Mouse (Mus musculus) hindbrain, embryonic 16.5 days (tissue): ENCODE data around the gene Rps27l. TPM values are rescaled to one million over a fixed set of nuclear protein-coding genes. Genes with fewer than 3 reads are reported as not detected.

Experiments
- ATAC-seq: fragments of 200-750 bp; cut with Nextera tagmentation; 2 replicates; pipeline ENCODE4 v1.8.0; 2017; ENCODE audit warnings: moderate TSS enrichment, moderate library complexity
- H3K27ac ChIP-seq: fragments of 300-500 bp; sonication (generic); 2 replicates; pipeline ENCODE4 v1.5.1; 2014; ENCODE audit warnings: low read depth, mild to moderate bottlenecking, control low read depth, low read length, moderate library complexity
- H3K27me3 ChIP-seq: fragments of 300-500 bp; sonication (generic); replicated peaks from 2 replicates; pipeline ENCODE4 v1.6.1; 2014; ENCODE audit warnings: low read length; ENCODE audit not compliant: control insufficient read depth, insufficient read depth
- H3K36me3 ChIP-seq: fragments of 300-500 bp; sonication (generic); 2 replicates; pipeline ENCODE4 v1.6.1; 2014; ENCODE audit warnings: mild to moderate bottlenecking, low read length, moderate library complexity, mixed read lengths; ENCODE audit not compliant: control insufficient read depth, insufficient read depth
- H3K4me1 ChIP-seq: fragments of 300-500 bp; sonication (generic); 2 replicates; pipeline ENCODE4 v1.6.1; 2014; ENCODE audit warnings: low read depth, low read length; ENCODE audit not compliant: control insufficient read depth, insufficient read depth
- H3K4me2 ChIP-seq: fragments of 300-500 bp; sonication (generic); 2 replicates; pipeline ENCODE4 v1.6.1; 2014; ENCODE audit warnings: mild to moderate bottlenecking, low read length, control low read depth, moderate library complexity
- H3K4me3 ChIP-seq: fragments of 300-500 bp; sonication (generic); 2 replicates; pipeline ENCODE4 v1.5.1; 2014; ENCODE audit warnings: mild to moderate bottlenecking, low read length, control low read depth, moderate library complexity
- H3K9ac ChIP-seq: fragments of 300-500 bp; sonication (generic); 2 replicates; pipeline ENCODE4 v1.6.1; 2014; ENCODE audit warnings: low read depth, mild to moderate bottlenecking, control low read depth, low read length, moderate library complexity
- H3K9me3 ChIP-seq: fragments of 300-500 bp; sonication (generic); 2 replicates; pipeline ENCODE4 v1.6.1; 2014; ENCODE audit warnings: mild to moderate bottlenecking, low read length, moderate library complexity; ENCODE audit not compliant: control insufficient read depth
- WGBS: fragments of 180-500 bp; shearing (Covaris S2); extraction: QIAGEN DNeasy Blood & Tissue Kit; methylation state at CpG from one replicate; pipeline ENCODE4 v1.1.7; 2014; 5-methylcytosine and 5-hydroxymethylcytosine counted together
- polyA plus RNA-seq: library from polyadenylated mRNA; unstranded; fragments of >200 nt; fragmentation: Nextera tagmentation; extraction: Ambion mirVana; gene quantifications from 2 replicates; pipeline ENCODE4 v1.2.1, GENCODE M21; 2015

Rps27l gene
- polyA plus RNA-seq, 1 experiment from 2014 or later = 212 TPM

DNA sequence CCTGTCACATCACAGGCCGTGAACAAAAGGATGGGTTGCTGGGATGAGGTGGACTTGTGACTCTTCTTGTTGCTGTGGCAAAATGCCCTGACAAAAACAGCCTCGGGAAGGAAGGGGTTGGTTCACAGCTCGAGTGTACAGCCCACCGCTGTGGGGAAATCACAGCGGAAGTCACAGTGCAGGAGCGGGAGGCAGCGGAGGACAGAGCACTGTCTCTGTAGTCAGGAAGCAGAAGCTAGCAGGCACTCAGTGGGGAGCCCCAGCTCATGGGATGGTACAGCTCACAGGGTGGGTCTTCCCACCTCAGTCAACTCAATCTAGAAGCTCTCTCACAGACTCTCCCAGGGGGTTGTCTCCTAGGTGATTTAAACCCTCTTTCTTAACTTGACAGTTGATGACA lies 39.5 kb downstream of the Rps27l start:
- no peaks in the 10 kb centered on the region for H3K27me3 ChIP-seq
- no peaks in the 10 kb centered on the region for H3K4me1 ChIP-seq
- 78% methylated on average over 7 of the region's 7 CpGs for WGBS
- H3K4me2 ChIP-seq = no peak overlapping the region
- no peak for ATAC-seq
- no peaks in the 10 kb centered on the region for H3K9me3 ChIP-seq
- H3K4me3 ChIP-seq = no peak overlapping the region
- no peaks in the 10 kb centered on the region for H3K36me3 ChIP-seq
- no peak overlapping the region for H3K9ac ChIP-seq
- H3K27ac ChIP-seq = no peak overlapping the region

DNA sequence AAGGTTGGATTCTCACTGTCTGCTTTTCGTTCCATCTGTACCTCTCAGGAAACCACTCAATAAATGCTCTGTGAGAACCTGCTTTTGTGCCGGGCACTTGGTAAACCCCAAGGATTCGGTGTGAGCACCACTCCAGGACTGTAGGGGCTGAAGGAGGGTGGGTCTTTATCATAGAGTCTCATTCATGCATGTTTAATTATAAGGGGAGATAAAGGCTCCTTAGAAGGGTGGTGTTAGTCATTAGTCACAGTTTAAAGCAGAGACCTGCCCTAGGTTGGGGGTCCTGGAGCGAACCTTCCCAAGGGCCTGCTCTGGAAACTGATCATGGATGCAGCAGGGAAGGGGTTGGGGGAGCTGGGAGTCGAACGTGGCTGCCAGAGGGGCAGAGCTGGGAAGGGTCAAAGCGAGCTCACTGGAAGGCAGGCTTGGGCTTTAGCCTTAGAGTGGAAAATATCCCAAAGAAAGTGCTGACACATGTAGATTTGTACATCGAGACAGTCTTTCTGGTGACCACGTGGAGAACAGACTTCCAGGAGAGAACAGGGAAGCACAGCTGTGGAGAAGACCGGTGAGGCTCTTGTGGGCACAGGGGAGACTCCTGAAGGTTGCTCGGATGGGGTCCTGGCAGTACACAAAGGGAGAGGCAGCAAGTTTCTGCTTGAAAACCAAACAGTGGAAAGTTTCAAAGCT lies 42.5 kb downstream of the Rps27l start:
- Histone ChIP-seq H3K9me3 (no peaks in the 10 kb centered on the region), H3K9ac (no peak overlapping the region), H3K27me3 (no peaks in the 10 kb centered on the region), H3K4me3 (no peak overlapping the region), H3K4me1 (no peaks in the 10 kb centered on the region), H3K4me2 (no peak overlapping the region), H3K27ac (no peak overlapping the region), H3K36me3 (no peaks in the 10 kb centered on the region)
- no peak for ATAC-seq
- WGBS = 58% methylated on average over 11 of the region's 11 CpGs

DNA sequence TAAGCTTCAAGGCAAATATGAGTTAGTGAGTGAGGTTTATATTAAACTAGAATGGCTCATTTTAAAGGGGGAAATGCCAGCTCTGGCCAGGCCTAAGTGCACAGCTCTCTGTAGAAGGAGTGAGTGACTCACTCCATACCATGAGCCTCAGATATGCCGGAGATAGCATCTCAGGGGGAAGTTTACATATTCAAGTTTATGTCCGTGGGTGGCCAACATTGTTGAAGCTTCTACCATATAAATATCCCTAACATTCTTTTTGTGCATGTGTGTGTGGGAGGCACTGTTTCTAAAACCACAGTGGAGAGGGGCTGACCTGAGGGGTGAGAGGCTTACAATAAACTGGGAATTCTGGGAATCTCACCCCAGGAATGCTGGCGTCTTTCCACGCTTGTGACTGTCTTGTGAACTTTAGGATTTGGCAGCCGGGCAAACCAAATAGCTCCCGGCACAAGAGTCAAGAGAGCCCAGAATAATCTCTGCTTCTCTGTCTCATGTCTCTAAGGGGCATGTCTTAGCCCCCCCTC lies 43.1 kb downstream of the Rps27l start:
- WGBS = 31% methylated on average over 6 of the region's 6 CpGs
- H3K9me3 ChIP-seq = no peaks in the 10 kb centered on the region

DNA sequence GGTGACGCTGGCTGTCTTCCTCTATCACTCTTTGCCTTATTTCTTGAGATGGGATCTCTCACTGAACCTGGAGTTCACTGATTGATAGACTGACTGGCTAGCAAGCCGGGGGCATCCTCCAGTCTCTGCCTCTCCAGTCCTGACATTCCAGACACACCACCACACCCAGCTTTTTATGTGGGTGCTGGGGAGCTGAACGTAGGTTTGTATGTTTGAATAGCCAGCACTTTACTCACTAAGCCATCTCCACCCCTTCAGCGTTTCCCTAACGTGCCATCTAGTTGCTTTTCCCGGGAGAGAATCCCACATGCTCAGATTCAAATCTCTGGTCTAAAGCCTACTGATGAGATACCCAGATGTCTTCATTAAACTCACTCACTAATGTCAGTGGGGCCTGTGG lies 43.7 kb downstream of the Rps27l start:
- 76% methylated on average over 6 of the region's 6 CpGs for WGBS
- H3K9ac ChIP-seq = no peak overlapping the region
- no peaks in the 10 kb centered on the region for H3K9me3 ChIP-seq
- no peaks in the 10 kb centered on the region for H3K27me3 ChIP-seq
- no peak overlapping the region for H3K4me3 ChIP-seq
- H3K27ac ChIP-seq = no peak overlapping the region
- no peak for ATAC-seq
- no peaks in the 10 kb centered on the region for H3K36me3 ChIP-seq
- no peak overlapping the region for H3K4me2 ChIP-seq
- no peaks in the 10 kb centered on the region for H3K4me1 ChIP-seq

More for the DNA sequence above, 43.1 kb downstream of the Rps27l start:
- Histone ChIP-seq H3K4me2 (no peak overlapping the region), H3K27ac (no peak overlapping the region), H3K9ac (no peak overlapping the region), H3K4me1 (no peaks in the 10 kb centered on the region), H3K27me3 (no peaks in the 10 kb centered on the region), H3K4me3 (no peak overlapping the region), H3K36me3 (no peaks in the 10 kb centered on the region)
- no peak for ATAC-seq

DNA sequence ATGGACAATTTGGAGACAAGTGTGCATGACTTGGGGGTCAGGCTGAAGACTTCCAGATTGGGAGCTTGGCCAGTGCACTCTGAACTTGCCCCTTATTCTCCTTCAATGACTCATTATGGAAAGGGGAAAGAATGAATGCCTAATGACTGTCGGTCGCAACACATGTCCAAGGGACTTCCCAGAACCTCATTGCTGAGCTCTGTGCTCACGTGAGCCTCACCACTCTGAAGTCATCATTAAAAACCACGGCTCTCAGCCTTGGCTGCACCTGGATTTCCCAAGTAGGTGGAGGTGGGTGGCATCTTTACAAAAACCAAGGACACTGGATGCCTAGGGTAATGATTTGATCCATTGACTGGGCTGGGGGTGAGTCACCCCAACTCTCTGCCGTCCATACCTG lies 44.2 kb downstream of the Rps27l start:
- Histone ChIP-seq H3K9me3 (no peaks in the 10 kb centered on the region), H3K27ac (no peak overlapping the region), H3K4me1 (no peaks in the 10 kb centered on the region), H3K4me3 (no peak overlapping the region), H3K36me3 (no peaks in the 10 kb centered on the region), H3K27me3 (no peaks in the 10 kb centered on the region), H3K4me2 (no peak overlapping the region), H3K9ac (no peak overlapping the region)
- 86% methylated on average over 5 of the region's 5 CpGs for WGBS
- ATAC-seq = no peak

DNA sequence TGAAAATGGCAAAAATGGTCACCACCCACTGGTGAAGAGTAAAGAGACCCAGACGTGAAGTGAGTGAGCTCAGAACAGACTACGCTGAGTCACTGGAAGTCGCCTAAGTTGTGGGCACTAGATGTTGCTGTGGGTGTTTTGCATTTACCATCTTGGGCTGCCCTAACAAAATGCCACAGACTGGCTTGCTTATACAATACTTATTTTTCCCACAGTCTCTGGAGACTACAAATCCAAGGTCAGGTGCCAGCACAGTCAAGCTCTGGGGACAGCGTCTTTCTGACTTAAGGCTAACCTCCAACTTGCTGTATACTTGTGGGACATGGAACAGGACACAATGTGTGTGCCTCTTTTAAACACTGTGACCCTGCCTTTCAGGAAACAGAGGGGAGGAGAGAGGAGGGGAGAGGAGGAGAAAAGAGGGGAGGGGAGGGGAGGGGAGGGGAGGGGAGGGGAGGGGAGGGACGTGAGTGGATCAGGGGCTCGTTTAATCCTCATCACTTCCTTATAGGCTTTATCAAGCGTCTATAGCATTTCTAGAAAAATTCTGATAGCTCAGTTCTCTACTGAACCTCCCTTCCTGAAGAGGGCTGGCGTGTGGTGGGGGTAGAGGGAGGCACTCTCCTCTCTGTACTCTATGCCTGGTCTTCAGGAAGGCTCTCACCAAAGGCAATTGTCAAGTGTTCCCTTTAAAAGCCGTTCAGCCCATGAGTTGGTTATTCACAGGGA lies 45.3 kb downstream of the Rps27l start:
- H3K27ac ChIP-seq = no peak overlapping the region
- no peaks in the 10 kb centered on the region for H3K4me1 ChIP-seq
- no peak for ATAC-seq
- WGBS = 66% methylated on average over 9 of the region's 9 CpGs
- H3K4me2 ChIP-seq = no peak overlapping the region
- H3K27me3 ChIP-seq = no peaks in the 10 kb centered on the region
- H3K9ac ChIP-seq = no peak overlapping the region
- no peak overlapping the region for H3K4me3 ChIP-seq
- no peaks in the 10 kb centered on the region for H3K36me3 ChIP-seq
- H3K9me3 ChIP-seq = no peaks in the 10 kb centered on the region

DNA sequence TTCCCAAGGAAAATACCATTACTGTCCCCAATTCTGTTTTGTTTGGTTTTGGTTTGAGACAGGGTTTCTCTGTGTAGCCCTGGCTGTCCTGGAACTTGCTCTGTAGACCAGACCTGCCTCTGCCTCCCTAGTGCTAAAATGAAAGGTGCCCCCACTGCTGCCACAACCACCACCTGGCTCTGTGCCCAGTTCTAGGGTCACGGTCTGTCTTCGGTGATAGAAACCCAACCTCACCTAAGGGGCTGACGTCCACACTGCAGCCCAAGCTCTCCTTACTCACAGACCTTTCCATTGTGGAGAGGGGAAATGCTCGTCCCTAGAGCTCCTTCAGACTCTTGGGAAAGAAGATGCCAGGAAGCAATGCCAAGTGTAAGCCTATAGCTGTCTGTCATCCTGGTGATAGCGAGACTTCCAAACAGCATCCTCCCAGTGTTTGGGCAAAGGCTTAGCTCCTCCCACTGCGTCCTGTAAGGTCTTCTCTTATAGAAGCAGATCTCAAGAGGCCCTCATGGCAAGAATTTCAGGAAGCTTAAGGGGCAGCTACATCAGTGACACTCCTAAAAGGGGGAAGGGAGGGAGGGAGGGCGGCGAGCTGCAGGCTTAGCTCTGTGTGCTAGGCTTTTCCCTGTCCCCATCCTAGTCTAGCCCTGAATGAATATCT lies 46.0 kb downstream of the Rps27l start:
- Histone ChIP-seq H3K9me3 (no peaks in the 10 kb centered on the region), H3K4me1 (no peaks in the 10 kb centered on the region), H3K9ac (no peak overlapping the region), H3K4me3 (no peak overlapping the region), H3K36me3 (no peaks in the 10 kb centered on the region), H3K27me3 (no peaks in the 10 kb centered on the region), H3K27ac (no peak overlapping the region), H3K4me2 (no peak overlapping the region)
- 71% methylated on average over 8 of the region's 8 CpGs for WGBS
- no peak for ATAC-seq
